Mouse (Mus musculus) heart, postnatal 14 days (tissue): ENCODE measurements at regions not wholly inside any gene's neighbourhood (a gene's known extent, or its start where the extent isn't known, plus 50 kb on each side); places are given as distances from the start of the nearest gene placed in this dataset.

Experiments used
- DNase-seq, 2 experiments: peaks; one replicate each; pipeline ENCODE4 v3.0.0; 2021 to 2022
- intact Hi-C: fragments of 180-260 bp; cut with DNase I; formaldehyde crosslinking; loops from one replicate; pipeline ENCODE4 v1.15.1; 2025
- microRNA-seq, 2 experiments: library from miRNA; unstranded; fragments of <30 nt; microRNA quantifications; one replicate each; pipeline ENCODE4 v1.2.0; 2021 to 2022

DNA sequence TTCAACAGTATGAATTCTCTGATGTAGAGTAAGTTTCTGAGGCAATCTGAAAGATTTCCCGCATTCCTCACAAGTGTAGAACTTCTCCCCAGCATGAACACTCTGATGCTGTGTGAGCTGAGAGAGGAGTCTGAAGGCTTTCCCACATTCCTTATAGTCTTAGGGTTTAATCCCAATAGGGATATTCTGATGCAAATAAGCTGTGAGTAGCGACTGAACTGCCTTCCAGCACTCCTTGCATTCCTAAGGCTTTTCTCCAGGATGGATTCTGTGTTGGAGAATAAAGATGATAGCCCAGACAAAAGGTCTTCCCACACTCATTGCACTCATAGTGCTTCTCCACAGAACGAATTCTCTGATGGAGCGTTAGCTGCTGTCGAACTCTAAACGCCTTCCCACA lies 152.6 kb upstream of the Api5 start:
- DNase-seq, result no peak
- intact Hi-C loops, result no loop called here

- intact Hi-C loops, result no loop called here
- DNase-seq, result no peak
Measured at GRCm38 (mm10) chr2:94587255-94587654, 149.3 kb upstream of the Api5 start.

- intact Hi-C loops, result no loop called here
- no peak for DNase-seq
Measured at GRCm38 (mm10) chr2:94571646-94572045, 133.7 kb upstream of the Api5 start.

- intact Hi-C loops, result no loop called here
- no peak for DNase-seq
Measured at GRCm38 (mm10) chr2:94541230-94541905, 103.4 kb upstream of the Api5 start.

- DNase-seq, result no peak
- intact Hi-C loops, result no loop called here
Measured at GRCm38 (mm10) chr2:94536631-94537030, 98.7 kb upstream of the Api5 start.

DNA sequence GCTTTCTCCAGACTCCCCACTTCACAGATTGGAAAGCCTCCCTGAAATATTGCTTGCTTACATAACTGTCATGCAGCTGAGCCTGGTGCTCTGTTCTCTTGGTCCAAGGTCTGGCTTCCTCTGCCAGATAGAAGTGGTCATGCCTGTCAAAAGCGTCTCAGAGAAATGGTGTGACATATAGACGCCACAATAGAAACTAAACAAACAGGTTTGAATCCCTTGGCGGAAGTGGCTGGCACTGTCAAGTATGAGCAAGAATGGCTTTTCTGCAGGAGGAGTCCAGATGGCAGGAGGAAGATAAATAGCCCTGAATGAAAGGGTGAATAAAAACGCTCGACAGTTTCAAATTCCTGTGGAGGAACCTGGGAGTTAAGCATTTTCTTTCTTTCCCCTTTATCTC lies 93.2 kb upstream of the Api5 start:
- intact Hi-C loops, result no loop called here
- no peak for DNase-seq

DNA sequence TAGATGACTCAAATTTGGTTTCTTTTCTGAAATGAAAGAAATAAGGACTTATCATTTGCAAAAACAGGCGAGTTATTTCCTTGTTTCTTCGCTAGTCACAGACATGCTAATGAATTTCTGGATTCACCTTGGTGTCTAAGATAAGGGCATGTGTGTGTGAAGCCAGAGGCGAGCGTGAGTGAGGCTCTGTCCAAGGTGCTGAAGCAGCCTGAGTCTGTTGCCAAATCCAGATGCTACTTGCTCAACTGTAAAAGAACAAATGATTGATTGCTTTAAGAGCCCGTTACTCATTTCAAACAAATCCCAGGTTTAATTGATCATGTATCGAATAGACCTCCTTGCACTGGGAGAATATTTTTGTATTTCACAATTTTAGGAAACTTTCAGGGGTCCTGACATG lies 86.6 kb upstream of the Api5 start:
- intact Hi-C loops, result no loop called here
- peak; percentile 39 to 48 for DNase-seq

DNA sequence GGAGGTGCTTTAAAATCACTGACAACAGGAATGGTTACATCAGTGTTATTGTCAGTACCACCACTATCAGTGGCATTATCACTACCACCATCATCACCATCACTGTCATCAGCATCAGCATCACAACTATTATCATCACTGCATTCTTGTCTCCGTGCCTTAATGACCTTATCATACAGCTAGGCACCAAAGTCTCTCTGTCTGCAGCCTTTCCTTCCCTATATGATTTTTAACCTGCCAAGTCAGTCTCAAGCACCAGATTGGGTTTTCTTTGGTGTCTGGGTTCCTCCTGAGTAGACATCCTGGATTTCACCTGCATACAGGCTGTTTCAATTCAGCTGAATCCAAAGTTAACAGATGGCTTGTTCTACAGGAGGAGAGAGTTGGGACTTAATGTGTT lies 78.9 kb upstream of the Api5 start:
- DNase-seq, result no peak
- intact Hi-C loops, result no loop called here

DNA sequence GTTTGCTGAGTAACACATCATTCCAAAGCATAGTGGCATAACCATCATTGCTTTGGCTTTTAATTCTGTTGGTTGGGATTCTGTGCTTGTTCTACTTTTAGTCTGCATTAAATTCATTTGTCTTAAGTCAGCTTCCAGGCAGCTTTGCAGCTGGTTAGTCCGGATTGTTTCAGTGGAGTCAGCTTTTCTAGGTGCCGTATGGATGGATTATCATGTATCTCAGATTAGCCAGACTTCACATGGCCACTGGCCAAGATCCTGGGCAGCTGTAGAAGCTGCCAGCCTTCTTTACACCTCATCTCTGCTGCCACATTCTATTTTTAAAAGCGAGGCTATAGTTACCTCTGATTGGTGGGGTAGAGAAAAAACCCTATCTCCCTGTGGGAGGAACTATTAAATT lies 74.1 kb upstream of the Api5 start:
- no peak for DNase-seq
- intact Hi-C loops, result no loop called here

DNA sequence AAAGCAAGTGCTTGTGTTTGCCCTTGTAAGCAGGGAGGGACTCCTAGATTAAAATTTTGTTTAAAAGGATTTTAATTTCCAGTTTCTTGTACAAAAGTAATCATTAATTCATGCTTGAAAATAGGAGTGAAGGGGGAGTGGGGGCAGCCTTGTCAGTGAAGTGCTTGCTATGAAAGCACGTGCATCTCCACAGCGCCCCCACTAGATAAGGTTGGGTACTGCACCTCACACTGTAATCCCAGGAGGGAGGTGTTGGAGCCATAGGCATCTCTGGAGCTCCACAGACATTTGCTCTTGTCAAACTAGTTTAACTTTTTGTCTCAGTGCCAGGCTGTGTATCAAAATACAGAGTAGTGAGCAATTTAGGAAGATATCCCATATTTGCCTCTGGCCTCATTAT lies 62.7 kb upstream of the Api5 start:
- no peak for DNase-seq
- intact Hi-C loops, result no loop called here

- intact Hi-C loops, result no loop called here
- DNase-seq, result no peak
Measured at GRCm38 (mm10) chr2:94498516-94498915, 60.6 kb upstream of the Api5 start.

Small RNAs in the stretch of these regions (microRNA-seq; reads per million reads assigned to microRNA genes)
- gene Gm44461, result 0 reads per million in 2 experiments
